Mouse (Mus musculus) erythroblast, embryonic 14.5 days (primary cell): ENCODE data around the gene Arl15.

Source experiments
- GATA1 ChIP-seq: IDR thresholded peaks from 2 replicates; pipeline ENCODE4 v1.6.1; 2012; ENCODE audit warnings: low read length, inconsistent platforms, mixed read lengths
- TAL1 ChIP-seq: IDR thresholded peaks from 3 replicates; pipeline ENCODE4 v1.6.1; 2012; ENCODE audit warnings: low read length, inconsistent platforms, mixed read lengths

GRCm38 (mm10) chr13:114189441-114189840, 395.1 kb downstream of the Arl15 start:
- TF ChIP-seq GATA1, result no peak
- no peak for TF ChIP-seq TAL1
